ENCODE assay signal across 15 mouse cellular contexts in genomic region chr14:122611035-122611434, GRCm38 (mm10).
"Had no signal": no experiment of that assay in that cellular context is flagged by ENCODE, and none has a peak within 500 bp of the region (broad histone marks: within the 10 kb centered on the region; RNA-seq: fewer than 3 reads in every experiment).

No protein-coding gene starts in this region.

- H3K9ac ChIP-seq: neural tube, embryonic 15.5 days; stomach, embryonic 15.5 days had no signal

- H3K27ac ChIP-seq: neural tube, embryonic 15.5 days; stomach, embryonic 15.5 days; stomach, postnatal 0 days had no signal

- H3K36me3 ChIP-seq: neural tube, embryonic 15.5 days; stomach, embryonic 15.5 days had no signal

- H3K9me3 ChIP-seq: neural tube, embryonic 15.5 days; stomach, embryonic 15.5 days had no signal

- DNase-seq: retina, postnatal 1 day; right cerebral cortex, adult 18-20 months; right cerebral cortex, postnatal 14 days; right cerebral cortex, postnatal 25 days; right cerebral cortex, postnatal 4 days; spleen, adult 18-20 months; thymus, adult 18-20 months; thymus, adult 2 months; thymus, postnatal 14 days; thymus, postnatal 25 days; thymus, postnatal 36 days; thymus, postnatal 4 days had no signal

- H3K27me3 ChIP-seq: neural tube, embryonic 15.5 days; stomach, embryonic 15.5 days had no signal

- H3K4me3 ChIP-seq: neural tube, embryonic 15.5 days; stomach, embryonic 15.5 days had no signal

- H3K4me2 ChIP-seq: neural tube, embryonic 15.5 days; stomach, embryonic 15.5 days had no signal

- H3K4me1 ChIP-seq: neural tube, embryonic 15.5 days; stomach, embryonic 15.5 days had no signal
